Mouse (Mus musculus) lung, embryonic 15.5 days (tissue): ENCODE data around the gene Rab40b. TPM values are rescaled to one million over a fixed set of nuclear protein-coding genes. Genes with fewer than 3 reads are reported as not detected.

Experiments
- ATAC-seq: fragments of 200-750 bp; cut with Nextera tagmentation; 2 replicates; pipeline ENCODE4 v1.8.0; 2017; ENCODE audit warnings: moderate number of reproducible peaks, borderline replicate concordance; ENCODE audit not compliant: low FRiP score, low TSS enrichment; ENCODE audit errors: extremely low read depth
- H3K27ac ChIP-seq: fragments of 300-500 bp; sonication (generic); 2 replicates; pipeline ENCODE4 v1.5.1; 2015; ENCODE audit warnings: moderate library complexity, mild to moderate bottlenecking, inconsistent platforms
- H3K27me3 ChIP-seq: fragments of 300-500 bp; sonication (generic); 2 replicates; pipeline ENCODE4 v1.6.1; 2015; ENCODE audit warnings: inconsistent platforms
- H3K36me3 ChIP-seq: fragments of 300-500 bp; sonication (generic); 2 replicates; pipeline ENCODE4 v1.6.1; 2015; ENCODE audit warnings: inconsistent platforms
- H3K4me1 ChIP-seq: fragments of 300-500 bp; sonication (generic); 2 replicates; pipeline ENCODE4 v1.6.1; 2015; ENCODE audit warnings: inconsistent platforms
- H3K4me2 ChIP-seq: fragments of 300-500 bp; sonication (generic); 2 replicates; pipeline ENCODE4 v1.6.1; 2015; ENCODE audit warnings: inconsistent platforms, mild to moderate bottlenecking, moderate library complexity
- H3K4me3 ChIP-seq: fragments of 300-500 bp; sonication (generic); 2 replicates; pipeline ENCODE4 v1.5.1; 2015; ENCODE audit warnings: mild to moderate bottlenecking, inconsistent platforms
- H3K9ac ChIP-seq: fragments of 300-500 bp; sonication (generic); 2 replicates; pipeline ENCODE4 v1.6.1; 2015; ENCODE audit warnings: inconsistent platforms
- H3K9me3 ChIP-seq: fragments of 300-500 bp; sonication (generic); 2 replicates; pipeline ENCODE4 v1.6.1; 2016; ENCODE audit warnings: inconsistent platforms
- WGBS: fragments of 180-500 bp; shearing (Covaris S2); methylation state at CpG from one replicate; pipeline ENCODE4 v1.1.7; 2015; 5-methylcytosine and 5-hydroxymethylcytosine counted together
- polyA plus RNA-seq: library from polyadenylated mRNA; unstranded; fragments of >200 nt; fragmentation: Nextera tagmentation; extraction: Ambion mirVana; gene quantifications from 2 replicates; pipeline ENCODE4 v1.2.1, GENCODE M21; 2015

The Rab40b gene
- polyA plus RNA-seq = 5.3 and 6.0 TPM in 2 replicates

DNA sequence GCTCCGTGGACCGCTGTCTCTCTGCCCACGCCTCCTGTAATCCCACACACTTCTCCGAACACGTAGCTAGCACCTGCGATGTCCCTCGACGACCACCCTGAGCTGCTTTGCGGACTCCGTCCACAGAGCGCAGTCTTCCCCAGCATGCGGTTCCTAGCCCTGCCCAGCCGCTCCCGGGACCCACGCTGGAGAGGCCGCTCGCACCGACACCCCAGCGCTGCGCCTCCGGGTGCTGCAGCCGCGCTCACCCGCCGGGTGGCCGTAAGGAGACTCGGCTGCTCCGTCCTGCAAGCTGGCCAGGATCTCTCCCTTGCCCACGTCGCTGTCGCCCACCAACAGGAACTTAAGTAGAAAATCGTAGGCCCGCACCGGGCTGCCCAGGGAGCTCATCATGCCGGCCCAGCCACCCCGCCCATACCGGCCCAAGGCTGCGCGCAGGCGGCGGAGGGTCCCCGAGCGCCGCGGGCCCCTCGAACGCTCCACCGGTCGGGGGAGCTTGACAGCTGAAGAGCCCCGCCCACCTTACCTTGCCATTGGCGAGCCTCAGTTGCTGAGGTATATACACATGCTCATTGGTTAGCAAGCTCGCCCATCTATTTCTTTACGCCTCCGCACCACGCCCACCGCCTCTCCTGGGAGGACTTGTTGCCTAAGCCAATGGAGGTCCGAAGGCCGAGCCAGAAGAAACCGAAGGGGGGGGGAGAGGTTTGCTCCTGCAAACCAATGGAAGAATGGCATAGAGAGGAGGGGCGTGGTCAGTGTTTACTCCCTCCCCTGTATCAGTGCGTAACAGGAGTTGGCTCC lies at the start of gene Rab40b:
Gene Rab40b, minus strand, starts transcription at position 502 of the 804 bp plus-strand sequence.
- H3K9me3 ChIP-seq = no peaks in the 10 kb centered on the region
- peak; percentile 100 for ATAC-seq
- H3K4me1 ChIP-seq = peaks cover 12% of the 10 kb centered on the region
- WGBS = under 1% methylated on average over 61 of the region's 61 CpGs
- peak within 1 kb of the TSS; percentile 21; the same call in 1 of the 2 replicates for H3K27ac ChIP-seq
- H3K27me3 ChIP-seq = no peaks in the 10 kb centered on the region
- no peaks in the 10 kb centered on the region for H3K36me3 ChIP-seq
- peak within 1 kb of the TSS; percentile 69 for H3K4me3 ChIP-seq
- peak within 1 kb of the TSS; percentile 96 for H3K4me2 ChIP-seq
- peak within 1 kb of the TSS; percentile 59 for H3K9ac ChIP-seq

DNA sequence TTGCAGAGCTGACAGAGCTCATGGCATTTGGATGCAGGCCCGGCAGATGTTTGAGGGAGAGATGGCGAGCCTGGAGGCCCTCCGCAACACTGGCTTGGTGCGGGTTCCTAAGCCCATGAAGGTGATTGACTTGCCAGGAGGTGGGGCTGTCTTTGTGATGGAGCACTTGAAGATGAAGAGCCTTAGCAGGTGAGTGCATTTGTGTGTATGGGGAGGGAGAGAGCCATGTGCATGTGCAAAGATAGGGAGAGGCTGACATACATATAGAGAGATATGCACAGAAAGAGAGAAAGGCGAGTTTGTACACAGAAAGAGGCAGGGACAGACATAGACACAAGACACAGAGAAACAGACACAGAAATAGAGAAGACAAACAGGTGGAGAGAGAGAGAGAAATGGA lies 49.2 kb upstream of the Rab40b start:
- no peak for ATAC-seq
- Histone ChIP-seq H3K36me3 (no peaks in the 10 kb centered on the region), H3K9ac (no peak overlapping the region), H3K27ac (no peak overlapping the region), H3K9me3 (no peaks in the 10 kb centered on the region), H3K27me3 (peaks cover 4% of the 10 kb centered on the region; the same call in 1 of the 2 replicates), H3K4me3 (no peak overlapping the region), H3K4me1 (peaks cover 14% of the 10 kb centered on the region; the same call in 1 of the 2 replicates), H3K4me2 (no peak overlapping the region)
- 67% methylated on average over 5 of the region's 5 CpGs for WGBS

DNA sequence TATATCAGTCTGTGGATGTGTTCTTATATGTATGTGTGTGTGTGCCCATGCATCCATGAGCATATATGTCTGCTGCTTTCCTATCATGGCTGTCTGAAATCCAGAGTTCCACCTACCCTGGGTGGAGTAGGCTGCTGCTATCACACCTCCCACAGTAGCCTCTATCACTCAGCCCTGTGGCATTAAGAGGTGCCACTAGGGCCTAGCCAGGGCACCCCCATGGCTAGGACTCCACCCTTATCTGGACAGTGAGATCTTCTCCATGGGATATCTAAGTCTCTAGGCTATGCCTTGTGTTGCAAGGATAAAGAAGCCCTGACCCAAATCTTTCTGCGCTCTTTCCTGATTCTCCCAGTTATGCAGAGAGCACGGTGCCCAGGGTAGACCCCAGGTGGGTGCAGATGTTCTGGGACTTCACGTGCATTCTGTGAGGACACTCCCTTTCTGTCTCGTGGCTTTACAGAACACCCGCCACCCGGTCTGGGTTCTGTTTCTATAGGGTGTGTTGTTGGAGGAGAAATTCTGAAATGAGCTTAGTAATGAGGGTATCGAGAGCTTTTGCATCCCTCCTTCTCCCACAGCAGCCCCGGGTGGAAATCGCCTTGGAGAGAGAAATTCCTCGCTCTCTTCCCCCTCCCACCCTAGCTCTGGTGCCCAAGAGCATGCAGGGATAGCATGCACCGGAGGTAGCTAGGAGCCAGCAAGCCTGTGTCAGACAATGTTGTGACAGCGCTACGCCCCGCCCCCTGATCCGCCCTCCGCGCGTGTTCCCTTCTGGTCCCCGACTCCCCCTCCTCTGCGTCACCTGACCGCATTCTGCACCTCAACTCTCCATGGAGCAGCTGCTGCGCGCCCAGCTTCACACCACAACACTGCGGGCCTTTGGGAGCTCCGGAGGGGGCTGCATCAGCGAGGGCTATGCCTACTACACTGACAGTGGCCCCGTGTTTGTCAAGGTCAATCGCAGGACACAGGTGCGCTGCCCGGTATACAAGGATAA lies 46.4 kb upstream of the Rab40b start, which contains the start of gene Fn3k:
Gene Fn3k, plus strand, starts transcription at position 758 of the 1,000 bp plus-strand sequence.
- ATAC-seq = peak; percentile 88
- Histone ChIP-seq H3K27me3 (peaks cover 4% of the 10 kb centered on the region; the same call in 1 of the 2 replicates), H3K4me1 (peaks cover 14% of the 10 kb centered on the region; the same call in 1 of the 2 replicates), H3K4me2 (peak within 1 kb of the TSS; percentile 84), H3K36me3 (peaks cover under 1% of the 10 kb centered on the region; the same call in 1 of the 2 replicates), H3K4me3 (peak within 1 kb of the TSS; percentile 37), H3K9me3 (no peaks in the 10 kb centered on the region), H3K27ac (no peak within 1 kb of the TSS), H3K9ac (peak within 1 kb of the TSS; percentile 20; the same call in 1 of the 2 replicates)
- WGBS = 4% methylated on average over 30 of the region's 30 CpGs

DNA sequence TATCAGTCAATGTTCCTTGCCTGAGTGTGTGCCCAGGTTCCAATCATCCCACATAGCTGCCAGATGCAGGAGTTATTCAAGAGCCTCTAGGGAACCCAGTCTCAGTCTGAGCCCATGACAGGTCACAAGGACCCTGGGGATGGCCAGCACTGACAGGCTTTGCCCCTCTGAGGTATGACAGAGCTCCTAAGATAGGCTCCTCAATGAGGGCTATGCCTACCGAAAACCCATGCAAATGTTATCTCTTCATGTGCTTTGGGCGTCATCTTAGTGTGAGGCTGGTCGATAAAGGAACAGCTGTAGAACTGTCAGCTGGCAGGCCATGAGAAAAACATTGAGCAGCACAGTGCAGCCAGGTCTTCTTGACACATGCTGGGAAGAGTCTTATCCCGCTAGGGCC lies 45.3 kb upstream of the Rab40b start:
- H3K27me3 ChIP-seq = peaks cover 4% of the 10 kb centered on the region; the same call in 1 of the 2 replicates
- no peak overlapping the region for H3K9ac ChIP-seq
- no peak; the same call in 1 of the 2 replicates for ATAC-seq
- no peaks in the 10 kb centered on the region for H3K9me3 ChIP-seq
- H3K36me3 ChIP-seq = peaks cover 5% of the 10 kb centered on the region; the same call in 1 of the 2 replicates
- WGBS = 74% methylated on average over 4 of the region's 4 CpGs
- peaks cover 14% of the 10 kb centered on the region; the same call in 1 of the 2 replicates for H3K4me1 ChIP-seq
- H3K27ac ChIP-seq = no peak overlapping the region
- no peak overlapping the region for H3K4me2 ChIP-seq
- no peak overlapping the region for H3K4me3 ChIP-seq

DNA sequence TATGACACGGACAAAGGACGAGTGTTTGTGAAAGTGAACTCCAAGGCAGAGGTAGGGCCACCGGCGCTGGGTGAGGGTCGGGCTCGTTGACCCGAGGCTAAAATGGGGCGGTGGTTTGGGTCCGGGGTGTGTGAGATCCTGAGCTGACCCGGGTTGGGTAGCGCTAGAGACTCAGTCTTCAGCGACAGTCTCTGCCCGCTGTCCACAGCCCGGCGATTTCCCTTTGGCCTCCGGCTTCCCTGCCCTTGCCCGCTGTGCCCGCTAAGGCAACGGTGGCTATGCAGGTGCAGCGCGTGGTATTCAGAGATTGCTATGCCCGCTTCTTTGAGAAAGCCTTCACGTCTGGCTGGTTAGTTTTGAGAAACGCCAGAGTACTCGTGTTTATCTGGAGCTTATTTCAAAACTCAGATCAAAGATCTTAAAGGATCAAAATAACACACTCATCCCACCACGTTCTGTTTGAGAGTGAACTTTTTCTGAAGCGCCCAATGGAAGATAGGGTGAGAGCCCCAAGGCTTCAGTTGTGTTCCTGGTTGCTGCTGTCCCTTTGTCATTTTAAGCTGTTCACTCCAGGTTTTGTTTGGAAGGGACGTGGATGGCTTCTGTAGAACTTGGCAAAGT lies 33.6 kb upstream of the Rab40b start:
- Histone ChIP-seq H3K27ac (peak overlapping the region; percentile 43), H3K9me3 (no peaks in the 10 kb centered on the region), H3K4me3 (peak overlapping the region; percentile 83), H3K4me2 (peak overlapping the region; percentile 87), H3K36me3 (no peaks in the 10 kb centered on the region), H3K4me1 (peaks cover 15% of the 10 kb centered on the region), H3K9ac (peak overlapping the region; percentile 78), H3K27me3 (no peaks in the 10 kb centered on the region)
- WGBS = 2% methylated on average over 28 of the region's 28 CpGs
- ATAC-seq = no peak; the same call in none of the 2 replicates

DNA sequence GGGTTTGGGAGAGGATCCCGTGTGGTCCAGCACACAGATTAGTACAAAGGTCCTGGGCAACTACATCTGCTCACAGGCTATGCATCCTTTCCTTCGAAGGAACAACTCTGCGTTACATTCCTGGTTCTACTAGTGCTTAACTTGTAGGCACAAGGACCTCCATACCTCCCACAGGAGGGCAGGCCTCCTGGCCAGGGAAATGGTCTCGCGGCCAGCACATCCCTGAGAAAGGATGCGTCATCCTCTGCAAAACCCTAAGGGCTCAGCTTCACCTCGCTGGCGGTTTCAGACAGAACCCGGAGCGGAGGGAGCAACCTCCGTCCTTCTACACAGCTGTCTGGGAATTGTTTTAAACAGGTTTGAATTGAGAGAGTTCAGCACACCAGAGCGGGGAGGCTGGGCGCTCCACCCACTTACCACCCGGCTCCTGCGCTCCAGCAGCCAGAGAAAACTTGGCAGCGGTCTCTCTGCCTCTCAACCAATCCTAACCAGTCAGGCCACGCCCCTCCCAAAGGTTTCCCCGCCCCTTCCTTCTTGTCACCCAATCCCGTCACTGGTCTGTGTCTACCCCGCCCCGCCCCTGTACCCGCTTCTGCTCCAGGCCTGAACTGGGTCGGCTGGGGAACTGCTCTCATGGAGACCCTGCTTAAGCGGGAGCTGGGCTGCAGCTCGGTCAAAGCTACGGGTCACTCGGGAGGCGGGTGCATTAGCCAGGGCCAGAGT lies 32.9 kb upstream of the Rab40b start, which contains the start of gene Fn3krp:
Gene Fn3krp, plus strand, starts transcription at position 572 of the 723 bp plus-strand sequence.
- Histone ChIP-seq H3K9ac (peak within 1 kb of the TSS; percentile 78), H3K27ac (peak within 1 kb of the TSS; percentile 73), H3K36me3 (no peaks in the 10 kb centered on the region), H3K4me1 (peaks cover 15% of the 10 kb centered on the region), H3K4me2 (peak within 1 kb of the TSS; percentile 87), H3K4me3 (peak within 1 kb of the TSS; percentile 83), H3K9me3 (no peaks in the 10 kb centered on the region), H3K27me3 (no peaks in the 10 kb centered on the region)
- WGBS = 2% methylated on average over 28 of the region's 28 CpGs
- ATAC-seq = peak; percentile 100

DNA sequence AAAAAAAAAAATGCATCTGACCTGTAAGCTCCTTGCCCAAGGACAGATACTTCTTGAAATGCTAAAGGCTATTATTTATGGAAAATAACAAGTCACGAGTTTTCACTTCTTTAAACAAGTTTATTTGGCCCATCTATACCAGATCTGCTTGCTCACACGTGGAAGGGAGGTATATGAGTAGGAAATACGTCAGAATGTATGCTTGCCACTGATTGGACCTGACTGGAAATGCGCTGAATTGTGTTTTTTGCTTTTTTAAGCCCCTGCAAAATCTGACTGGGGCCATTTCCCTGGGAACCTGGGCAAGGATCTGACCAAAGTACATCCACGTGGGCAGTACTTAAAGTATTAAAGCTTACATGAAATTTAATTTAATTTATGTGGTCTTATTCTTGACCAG lies 32.3 kb upstream of the Rab40b start:
- Histone ChIP-seq H3K4me1 (peaks cover 15% of the 10 kb centered on the region), H3K36me3 (no peaks in the 10 kb centered on the region), H3K4me2 (peak overlapping the region; percentile 87), H3K4me3 (no peak overlapping the region), H3K9me3 (no peaks in the 10 kb centered on the region), H3K9ac (peak overlapping the region; percentile 48; the same call in 1 of the 2 replicates), H3K27ac (no peak overlapping the region), H3K27me3 (no peaks in the 10 kb centered on the region)
- ATAC-seq = no peak
- 47% methylated on average over 5 of the region's 5 CpGs for WGBS

DNA sequence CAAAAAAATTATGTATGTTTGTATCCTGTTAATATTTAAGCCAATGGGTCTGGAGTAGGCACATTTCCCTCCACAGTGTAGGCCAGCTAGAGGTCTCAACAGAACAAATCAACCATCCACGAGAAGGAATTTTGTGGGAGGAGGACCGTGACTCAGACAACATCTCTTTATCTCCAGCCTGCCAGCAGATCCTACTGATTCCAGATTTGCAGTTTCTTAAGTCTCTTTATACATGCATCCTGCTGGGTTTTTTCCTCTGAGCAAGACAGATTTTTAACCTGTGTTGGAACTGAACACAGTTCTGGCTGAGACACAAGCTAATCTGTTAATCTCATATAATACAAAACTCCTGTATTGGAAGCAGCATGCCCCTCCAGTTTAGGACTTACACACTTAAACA lies 30.9 kb upstream of the Rab40b start:
- H3K36me3 ChIP-seq = no peaks in the 10 kb centered on the region
- H3K4me1 ChIP-seq = peaks cover 15% of the 10 kb centered on the region
- no peak overlapping the region for H3K4me3 ChIP-seq
- ATAC-seq = no peak
- no peaks in the 10 kb centered on the region for H3K9me3 ChIP-seq
- H3K4me2 ChIP-seq = no peak overlapping the region
- no peak overlapping the region for H3K27ac ChIP-seq
- WGBS = 65% methylated on average over 2 of the region's 2 CpGs
- no peaks in the 10 kb centered on the region for H3K27me3 ChIP-seq
- H3K9ac ChIP-seq = no peak overlapping the region

DNA sequence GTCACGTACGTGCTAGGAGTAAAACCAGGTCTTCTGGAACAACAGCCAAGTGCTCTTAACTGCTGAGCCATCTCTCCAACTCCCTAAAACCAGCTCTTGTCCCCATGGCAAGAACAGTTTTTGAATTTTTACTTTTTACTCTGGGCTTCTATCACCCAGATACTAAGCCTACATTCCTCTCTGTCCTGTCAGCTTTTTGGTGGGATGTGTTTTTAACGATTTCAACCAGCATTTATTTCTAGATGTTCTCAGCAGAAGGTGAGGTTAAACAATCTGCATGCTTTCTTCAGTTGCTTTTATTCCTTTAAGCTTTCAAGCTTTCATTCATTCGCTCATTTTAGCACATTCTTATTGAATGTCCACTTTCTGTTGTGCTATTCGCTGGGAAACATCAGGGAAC lies 29.9 kb upstream of the Rab40b start:
- no peak overlapping the region for H3K4me2 ChIP-seq
- H3K9ac ChIP-seq = no peak overlapping the region
- H3K9me3 ChIP-seq = no peaks in the 10 kb centered on the region
- peaks cover 15% of the 10 kb centered on the region for H3K4me1 ChIP-seq
- H3K27ac ChIP-seq = no peak overlapping the region
- no peak for ATAC-seq
- H3K27me3 ChIP-seq = no peaks in the 10 kb centered on the region
- no peaks in the 10 kb centered on the region for H3K36me3 ChIP-seq
- H3K4me3 ChIP-seq = no peak overlapping the region
- WGBS = 78% methylated on average over 5 of the region's 5 CpGs

DNA sequence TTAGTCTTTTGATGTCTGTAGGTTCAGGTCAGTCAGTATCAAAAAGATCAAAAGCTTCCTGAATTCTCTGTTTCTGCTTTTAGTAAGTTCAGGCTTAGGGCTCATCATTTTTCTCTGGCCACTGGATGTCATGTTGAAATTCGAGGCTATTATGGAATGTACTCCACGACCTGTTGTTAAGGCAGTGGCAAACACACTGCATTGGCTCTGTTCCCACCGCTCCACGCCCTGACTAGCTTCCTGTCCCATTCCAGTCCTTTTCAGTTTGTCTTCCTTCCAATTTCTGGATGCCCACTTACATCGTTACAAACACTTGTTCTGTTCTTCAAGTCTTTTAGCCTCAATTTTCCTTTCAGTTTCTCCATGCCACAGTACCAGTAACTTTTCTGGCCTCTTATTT lies 27.3 kb upstream of the Rab40b start:
- no peak overlapping the region for H3K4me3 ChIP-seq
- no peak for ATAC-seq
- H3K4me1 ChIP-seq = 0 out of 2 replicates have a peak, but pooled peaks cover under 1% of the 10 kb centered on the region

More for the DNA sequence above, 27.3 kb upstream of the Rab40b start:
- Histone ChIP-seq H3K27ac (no peak overlapping the region), H3K9ac (no peak overlapping the region), H3K4me2 (no peak overlapping the region), H3K9me3 (no peaks in the 10 kb centered on the region), H3K36me3 (no peaks in the 10 kb centered on the region), H3K27me3 (no peaks in the 10 kb centered on the region)
- 36% methylated on average over 5 of the region's 5 CpGs for WGBS
